Mouse (Mus musculus) cerebellum, adult 9-11 months (tissue): ENCODE results near the gene Zbtb38.

ENCODE experiments used
- DNase-seq: peaks from one replicate; pipeline ENCODE4 v3.0.0; 2022

The Zbtb38 gene

GRCm38 (mm10) chr9:96731039-96731895 is 21.4 kb downstream of the Zbtb38 start:
- DNase-seq: no peak

GRCm38 (mm10) chr9:96730311-96730625 is 22.4 kb downstream of the Zbtb38 start:
- no peak for DNase-seq

GRCm38 (mm10) chr9:96729537-96730310 is 22.9 kb downstream of the Zbtb38 start:
- DNase-seq: no peak

- DNase-seq: no peak
Observed at GRCm38 (mm10) chr9:96728338-96729162, 24.1 kb downstream of the Zbtb38 start.

GRCm38 (mm10) chr9:96727688-96728087 is 24.9 kb downstream of the Zbtb38 start:
- DNase-seq: peak; percentile 48

- peak; percentile 78 for DNase-seq
Observed at GRCm38 (mm10) chr9:96726336-96727131, 26.1 kb downstream of the Zbtb38 start.

- peak; percentile 47 for DNase-seq
Observed at GRCm38 (mm10) chr9:96725582-96726320, 26.9 kb downstream of the Zbtb38 start.

GRCm38 (mm10) chr9:96723650-96724049 is 29.0 kb downstream of the Zbtb38 start:
- no peak for DNase-seq

- no peak for DNase-seq
Observed at GRCm38 (mm10) chr9:96721163-96721799, 31.4 kb downstream of the Zbtb38 start.

- no peak for DNase-seq
Observed at GRCm38 (mm10) chr9:96720510-96721162, 32.0 kb downstream of the Zbtb38 start.

GRCm38 (mm10) chr9:96719408-96720158 is 33.0 kb downstream of the Zbtb38 start:
- peak; percentile 84 for DNase-seq

- DNase-seq: no peak
Observed at GRCm38 (mm10) chr9:96718888-96719287, 33.7 kb downstream of the Zbtb38 start.

- no peak for DNase-seq
Observed at GRCm38 (mm10) chr9:96718402-96718798, 34.2 kb downstream of the Zbtb38 start.

GRCm38 (mm10) chr9:96717698-96718401 is 34.8 kb downstream of the Zbtb38 start:
- DNase-seq: no peak

- no peak for DNase-seq
Observed at GRCm38 (mm10) chr9:96716735-96717444, 35.7 kb downstream of the Zbtb38 start.

- no peak for DNase-seq
Observed at GRCm38 (mm10) chr9:96716136-96716535, 36.5 kb downstream of the Zbtb38 start.

GRCm38 (mm10) chr9:96715171-96715570 is 37.5 kb downstream of the Zbtb38 start:
- no peak for DNase-seq
